Mouse (Mus musculus): ENCODE measurements around the gene Agbl1. TPM values are rescaled to one million over a fixed set of nuclear protein-coding genes. Genes with fewer than 3 reads are reported as not detected.
"Not testable (repeated sequence)": the region's sequence is repeated elsewhere in the genome, so short reads cannot be mapped to it uniquely, and the experiment has no call there.

The Agbl1 gene
- not detected in 2 replicates for polyA plus RNA-seq (2015; fragmentation: Nextera tagmentation; extraction: Ambion mirVana)

DNA sequence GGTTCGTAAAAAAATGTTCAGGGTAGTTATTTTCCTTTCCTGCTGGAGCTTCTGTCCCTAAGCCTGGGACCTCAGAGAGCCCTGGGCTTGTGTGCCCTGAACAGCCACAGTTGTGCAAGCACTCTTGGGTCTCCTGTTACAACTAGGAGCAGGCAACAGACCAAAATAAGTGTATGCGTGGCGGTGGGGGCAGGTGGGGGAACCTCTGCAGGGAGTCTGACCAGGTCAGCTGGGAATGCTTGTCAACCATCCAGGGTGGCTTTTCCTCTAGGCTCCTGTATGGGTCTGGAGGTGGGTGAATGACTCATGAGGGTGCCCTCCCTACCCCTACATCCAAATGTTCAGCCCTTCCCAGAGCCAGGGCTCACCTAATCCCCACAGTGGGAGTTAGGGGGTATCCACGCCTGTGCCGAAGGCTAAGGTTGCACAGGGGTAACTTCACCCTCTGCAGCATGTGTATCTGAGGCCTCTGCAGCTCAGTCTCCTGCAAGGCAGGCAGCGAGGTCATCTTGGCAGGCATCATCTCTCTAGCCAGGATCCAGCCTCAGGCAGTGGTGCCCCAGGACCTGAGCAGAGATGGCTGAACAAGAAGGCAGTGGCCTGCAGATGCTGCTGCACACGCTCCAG is at the start of gene Agbl1:
Agbl1 (plus strand) TSS at position 577 of the 627 bp plus-strand sequence.
- H3K9ac ChIP-seq = no peak within 1 kb of the TSS
- 37% methylated on average over 7 of the region's 7 CpGs for WGBS (ENCODE audit: insufficient replicate concordance)
- DNase-seq = no peak
- no peak for ATAC-seq (ENCODE audit: low read depth)
- H3K27me3 ChIP-seq = no peaks in the 10 kb centered on the region
- no peaks in the 10 kb centered on the region for H3K9me3 ChIP-seq (replicated peaks)
- no peaks in the 10 kb centered on the region for H3K4me1 ChIP-seq (replicated peaks)
- no peak within 1 kb of the TSS for H3K4me2 ChIP-seq
- H3K4me3 ChIP-seq (replicated peaks) = no peak within 1 kb of the TSS
- H3K27ac ChIP-seq = no peak within 1 kb of the TSS
- no peaks in the 10 kb centered on the region for H3K36me3 ChIP-seq

DNA sequence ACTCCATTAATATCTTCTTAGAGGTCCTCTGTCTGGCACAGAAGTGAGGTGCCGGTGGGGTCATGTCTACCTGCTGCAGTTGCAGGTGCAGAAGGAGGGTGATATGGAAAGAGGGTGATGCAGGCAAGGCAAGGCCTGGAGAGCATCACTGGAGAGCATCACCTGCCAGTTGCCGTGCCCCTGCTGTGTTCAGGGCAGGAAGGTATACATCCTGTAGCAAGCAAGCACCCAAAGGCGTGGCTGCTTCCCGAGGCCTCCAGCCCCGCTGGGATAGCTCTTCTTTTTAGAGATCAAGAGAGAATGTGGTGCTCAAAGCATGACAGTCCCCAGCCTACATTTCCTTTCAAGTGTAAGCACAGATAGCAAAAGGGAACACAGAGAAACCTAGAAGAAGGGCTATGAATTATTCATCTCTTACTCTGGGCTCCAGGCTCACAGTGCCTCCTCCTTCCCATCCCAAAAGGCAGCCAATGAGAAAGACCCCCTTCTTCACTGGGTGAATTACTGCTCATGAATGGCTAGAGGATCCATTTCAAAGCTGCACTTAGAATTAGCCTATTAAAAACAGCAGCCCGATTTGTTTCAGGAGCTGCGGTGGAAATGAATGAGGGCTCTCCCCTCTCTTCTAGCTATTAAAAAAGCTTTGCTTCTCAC is 44.6 kb upstream of the Agbl1 start:
- H3K36me3 ChIP-seq = no peaks in the 10 kb centered on the region
- H3K9me3 ChIP-seq (replicated peaks) = no peaks in the 10 kb centered on the region
- no peak overlapping the region for H3K4me2 ChIP-seq
- H3K9ac ChIP-seq = no peak overlapping the region
- H3K27me3 ChIP-seq = no peaks in the 10 kb centered on the region
- H3K4me1 ChIP-seq (replicated peaks) = no peaks in the 10 kb centered on the region
- no peak overlapping the region for H3K27ac ChIP-seq
- no peak for ATAC-seq (ENCODE audit: low read depth)
- DNase-seq = no peak
- H3K4me3 ChIP-seq (replicated peaks) = no peak overlapping the region
- whole genome bisulfite sequencing (ENCODE audit: insufficient replicate concordance) = 48% methylated on average over 7 of the region's 7 CpGs

DNA sequence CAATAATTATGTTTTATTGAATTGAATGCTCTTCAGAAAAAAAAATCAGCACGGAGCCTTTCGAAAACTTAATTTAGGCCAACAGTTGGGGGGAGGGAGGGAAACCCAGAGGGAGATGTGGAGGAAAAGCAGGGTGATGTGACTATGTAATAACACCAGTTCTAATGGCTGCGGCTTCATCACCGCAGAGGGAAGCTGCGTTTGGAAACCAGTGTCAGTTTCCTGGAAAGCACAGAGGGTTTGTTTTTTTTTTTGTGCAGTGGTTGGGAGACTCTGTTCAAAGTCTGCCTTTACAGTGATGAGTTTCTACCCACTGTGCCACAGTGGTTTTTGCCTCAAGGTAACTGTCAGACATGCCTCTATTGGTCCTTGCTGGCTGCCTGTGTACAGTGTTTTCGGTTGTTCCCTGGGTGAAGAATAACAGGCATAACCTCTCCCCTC is 44.0 kb upstream of the Agbl1 start:
- H3K36me3 ChIP-seq = no peaks in the 10 kb centered on the region
- H3K4me1 ChIP-seq (replicated peaks) = no peaks in the 10 kb centered on the region
- no peak overlapping the region for H3K4me2 ChIP-seq
- H3K4me3 ChIP-seq (replicated peaks) = no peak overlapping the region
- H3K9ac ChIP-seq = no peak overlapping the region
- no peak overlapping the region for H3K27ac ChIP-seq
- H3K27me3 ChIP-seq = no peaks in the 10 kb centered on the region
- WGBS (ENCODE audit: insufficient replicate concordance) = 47% methylated on average over 6 of the region's 6 CpGs
- ATAC-seq (ENCODE audit: low read depth) = no peak
- no peak for DNase-seq
- H3K9me3 ChIP-seq (replicated peaks) = no peaks in the 10 kb centered on the region

DNA sequence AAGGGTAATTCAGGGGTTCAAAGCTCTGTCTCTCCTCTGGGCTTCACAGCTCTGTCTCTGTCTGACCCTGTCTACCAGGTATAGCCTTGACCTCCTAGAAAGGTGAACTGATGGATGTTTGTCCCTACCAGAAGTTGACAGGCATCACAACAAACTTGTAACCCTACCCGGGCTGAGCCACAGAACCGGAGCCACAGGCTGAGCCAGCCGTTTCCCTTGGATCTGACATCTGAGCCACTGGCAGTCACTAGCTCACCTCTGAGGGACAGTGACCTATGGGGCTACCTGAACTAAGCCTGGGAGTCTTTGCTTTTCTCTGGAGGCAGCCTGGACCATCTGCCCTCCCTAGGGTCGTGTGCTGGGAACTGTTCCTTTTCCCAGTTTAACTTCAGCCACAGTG is 11.1 kb upstream of the Agbl1 start:
- DNase-seq = no peak
- H3K4me3 ChIP-seq (replicated peaks) = no peak overlapping the region
- no peak overlapping the region for H3K9ac ChIP-seq
- WGBS (ENCODE audit: insufficient replicate concordance) = 59% methylated on average over 4 of the region's 4 CpGs
- H3K4me2 ChIP-seq = no peak overlapping the region
- no peaks in the 10 kb centered on the region for H3K36me3 ChIP-seq
- H3K9me3 ChIP-seq (replicated peaks) = no peaks in the 10 kb centered on the region
- no peak for ATAC-seq (ENCODE audit: low read depth)
- no peaks in the 10 kb centered on the region for H3K27me3 ChIP-seq
- H3K27ac ChIP-seq = no peak overlapping the region
- H3K4me1 ChIP-seq (replicated peaks) = no peaks in the 10 kb centered on the region

DNA sequence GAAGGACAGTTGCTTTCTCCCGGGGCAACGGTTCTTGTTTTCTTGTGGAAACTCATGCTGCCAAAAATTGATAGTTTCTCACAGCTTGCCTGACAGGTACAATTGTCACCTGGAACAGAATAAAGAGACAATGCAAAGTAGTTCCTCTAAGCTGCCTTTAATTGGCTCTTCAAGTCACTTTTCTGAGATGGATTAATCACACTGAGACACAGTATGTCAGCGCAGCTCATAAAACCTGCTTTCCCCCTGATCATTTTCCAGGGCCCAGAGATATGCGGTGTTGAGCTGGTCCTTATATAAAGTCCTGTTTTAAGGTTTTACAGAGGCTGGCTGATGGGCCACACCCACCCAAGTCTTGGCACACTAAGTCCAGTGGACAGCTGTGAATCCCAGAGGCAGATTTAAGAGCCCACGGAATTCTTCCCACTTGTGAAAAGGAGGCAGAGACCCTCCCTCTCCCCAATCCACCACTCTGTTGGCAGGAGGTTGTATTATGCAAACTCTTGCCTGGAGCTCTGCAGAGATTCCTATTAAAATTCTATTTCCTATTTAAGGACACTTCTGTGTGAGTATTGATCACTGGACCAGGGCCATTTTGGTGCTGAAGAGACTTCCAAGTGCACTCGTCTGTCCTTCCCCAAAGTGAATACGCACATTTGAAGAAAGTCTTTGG is 9.8 kb upstream of the Agbl1 start:
- no peaks in the 10 kb centered on the region for H3K4me1 ChIP-seq (replicated peaks)
- no peak overlapping the region for H3K9ac ChIP-seq
- 70% methylated on average over 7 of the region's 7 CpGs for WGBS (ENCODE audit: insufficient replicate concordance)
- H3K4me2 ChIP-seq = no peak overlapping the region
- no peak for ATAC-seq (ENCODE audit: low read depth)
- H3K36me3 ChIP-seq = no peaks in the 10 kb centered on the region
- no peak for DNase-seq
- no peaks in the 10 kb centered on the region for H3K27me3 ChIP-seq
- no peak overlapping the region for H3K4me3 ChIP-seq (replicated peaks)
- H3K9me3 ChIP-seq (replicated peaks) = no peaks in the 10 kb centered on the region
- no peak overlapping the region for H3K27ac ChIP-seq

DNA sequence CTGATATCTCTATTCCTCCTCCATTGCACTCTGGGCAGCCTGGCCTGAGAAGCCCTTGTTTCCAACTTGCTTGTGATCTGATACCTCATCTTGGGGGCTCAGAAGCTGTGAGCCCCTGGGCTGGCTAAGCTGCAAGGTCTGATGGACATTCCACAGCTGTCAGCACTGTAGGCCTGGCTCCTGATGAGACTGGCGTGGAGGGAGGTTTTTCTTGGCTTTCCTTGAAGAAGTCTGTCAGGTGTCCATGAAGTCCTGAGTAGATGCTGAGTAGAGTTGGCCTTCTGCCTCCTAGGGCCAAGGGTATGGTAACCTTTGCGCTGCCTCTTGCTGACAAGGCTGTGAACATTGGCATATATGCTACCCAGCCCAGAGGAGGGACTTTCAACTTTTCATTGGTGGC is 7.0 kb upstream of the Agbl1 start:
- 62% methylated on average over 2 of the region's 2 CpGs for WGBS (ENCODE audit: insufficient replicate concordance)
- no peak overlapping the region for H3K4me3 ChIP-seq (replicated peaks)

DNA sequence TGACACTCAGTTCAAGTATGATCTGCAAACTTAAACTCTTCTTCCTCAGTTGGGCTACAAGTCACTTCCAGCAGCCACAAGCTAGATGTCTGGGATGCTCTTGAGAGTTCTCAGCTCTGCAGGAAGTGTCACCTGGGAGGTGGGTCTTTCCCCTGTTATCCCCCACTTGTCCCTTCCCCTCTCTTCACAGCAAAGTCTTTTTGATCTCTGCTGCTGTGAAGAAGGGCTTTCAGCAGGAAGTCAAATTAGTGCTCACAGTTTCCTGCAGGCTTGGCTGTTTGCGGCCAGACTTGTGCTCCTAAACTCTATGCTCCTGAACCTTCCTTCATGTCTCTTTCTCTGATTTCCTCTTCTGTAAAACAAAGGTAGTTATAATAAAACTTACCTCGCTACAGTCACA is 806 bp upstream of the Agbl1 start:
- no peak for ATAC-seq (ENCODE audit: low read depth)
- H3K4me3 ChIP-seq (replicated peaks) = no peak overlapping the region
- no peak overlapping the region for H3K4me2 ChIP-seq
- no peak overlapping the region for H3K9ac ChIP-seq
- H3K4me1 ChIP-seq (replicated peaks) = no peaks in the 10 kb centered on the region
- H3K9me3 ChIP-seq (replicated peaks) = no peaks in the 10 kb centered on the region
- 12% methylated on average over 2 of the region's 2 CpGs for WGBS (ENCODE audit: insufficient replicate concordance)
- no peak for DNase-seq
- H3K27me3 ChIP-seq = no peaks in the 10 kb centered on the region
- no peaks in the 10 kb centered on the region for H3K36me3 ChIP-seq
- no peak overlapping the region for H3K27ac ChIP-seq

More for the DNA sequence above, 7.0 kb upstream of the Agbl1 start:
- Histone ChIP-seq H3K9me3 (replicated peaks) (no peaks in the 10 kb centered on the region), H3K36me3 (no peaks in the 10 kb centered on the region), H3K27ac (no peak overlapping the region), H3K4me1 (replicated peaks) (no peaks in the 10 kb centered on the region), H3K9ac (no peak overlapping the region), H3K4me2 (no peak overlapping the region), H3K27me3 (no peaks in the 10 kb centered on the region)
- ATAC-seq (ENCODE audit: low read depth) = no peak
- no peak for DNase-seq

DNA sequence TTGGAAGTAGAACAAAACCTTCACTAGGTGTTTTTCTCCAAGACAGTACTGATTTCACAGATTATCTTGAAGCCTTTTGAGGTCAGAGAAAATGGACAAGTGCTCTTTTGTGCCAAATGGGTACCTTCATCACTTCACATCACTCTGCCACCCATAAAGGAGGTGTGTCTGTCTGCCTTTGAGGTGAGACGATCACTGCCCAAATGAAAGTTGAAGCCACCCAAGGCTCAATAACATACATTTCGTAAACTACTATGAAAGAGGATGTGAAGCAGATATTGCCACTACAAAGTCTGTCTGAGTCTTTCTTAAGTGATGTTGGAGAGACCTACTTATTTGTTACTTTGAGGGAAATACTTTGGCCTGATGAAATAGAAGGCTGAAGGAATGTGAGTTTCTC is 4.6 kb downstream of the Agbl1 start:
- Histone ChIP-seq H3K4me3 (replicated peaks) (no peak overlapping the region), H3K27me3 (no peaks in the 10 kb centered on the region), H3K27ac (no peak overlapping the region), H3K9me3 (replicated peaks) (no peaks in the 10 kb centered on the region), H3K36me3 (no peaks in the 10 kb centered on the region), H3K4me1 (replicated peaks) (no peaks in the 10 kb centered on the region), H3K4me2 (no peak overlapping the region), H3K9ac (no peak overlapping the region)
- 53% methylated on average over 2 of the region's 2 CpGs for WGBS (ENCODE audit: insufficient replicate concordance)
- ATAC-seq (ENCODE audit: low read depth) = no peak
- DNase-seq = no peak

DNA sequence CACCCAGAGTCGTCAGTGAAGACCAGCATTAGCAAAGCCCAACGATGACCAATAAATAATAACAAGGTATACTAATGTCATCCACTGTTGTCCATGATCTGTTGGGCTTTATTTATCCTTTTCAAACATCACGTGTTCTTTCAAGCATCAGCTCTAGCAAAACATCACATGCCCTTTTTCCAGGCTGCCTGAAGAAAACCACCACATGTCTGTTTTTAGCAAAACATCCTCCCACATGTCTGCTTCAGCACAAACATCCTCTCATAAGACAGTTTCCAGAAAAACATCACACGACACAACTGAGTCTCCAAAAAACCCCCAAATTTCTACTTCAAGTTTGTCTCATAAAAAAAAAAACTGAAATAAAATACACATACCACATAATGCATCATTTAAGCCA is 7.8 kb downstream of the Agbl1 start:
- ATAC-seq (ENCODE audit: low read depth) (no peak), DNase-seq (no peak)
- Histone ChIP-seq H3K9me3 (replicated peaks) (no peaks in the 10 kb centered on the region), H3K4me1 (replicated peaks) (no peaks in the 10 kb centered on the region), H3K36me3 (no peaks in the 10 kb centered on the region), H3K4me3 (replicated peaks) (no peak overlapping the region), H3K27me3 (no peaks in the 10 kb centered on the region), H3K4me2 (no peak overlapping the region), H3K27ac (no peak overlapping the region), H3K9ac (no peak overlapping the region)
- WGBS (ENCODE audit: insufficient replicate concordance) = 65% methylated on average over 4 of the region's 4 CpGs

DNA sequence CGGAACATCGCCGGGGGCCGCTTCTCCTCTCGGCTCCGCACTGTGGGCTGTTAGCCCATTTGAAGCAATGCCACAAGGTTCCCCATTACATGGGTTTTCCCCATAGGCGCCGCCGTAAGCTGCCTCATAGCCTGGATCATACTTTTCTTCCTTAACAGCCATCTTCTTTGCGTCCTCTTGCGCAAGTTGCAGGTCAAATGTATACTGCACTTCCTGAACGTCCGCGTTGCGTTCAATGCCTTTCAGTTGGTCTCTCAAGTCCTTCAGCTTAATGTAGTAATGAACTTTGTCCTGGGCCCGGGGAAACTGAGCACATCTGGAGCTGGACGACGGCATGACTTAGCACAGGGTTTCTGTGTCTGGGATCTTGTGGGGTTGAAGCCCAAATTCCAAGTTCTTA is 15.2 kb downstream of the Agbl1 start:
- not testable (repeated sequence) for H3K9me3 ChIP-seq (replicated peaks); H3K27me3 ChIP-seq; H3K36me3 ChIP-seq; H3K4me2 ChIP-seq; H3K4me3 ChIP-seq (replicated peaks); H3K27ac ChIP-seq; DNase-seq; ATAC-seq (ENCODE audit: low read depth); H3K4me1 ChIP-seq (replicated peaks); H3K9ac ChIP-seq
- 81% methylated on average over 18 of the region's 18 CpGs for WGBS (ENCODE audit: insufficient replicate concordance)

DNA sequence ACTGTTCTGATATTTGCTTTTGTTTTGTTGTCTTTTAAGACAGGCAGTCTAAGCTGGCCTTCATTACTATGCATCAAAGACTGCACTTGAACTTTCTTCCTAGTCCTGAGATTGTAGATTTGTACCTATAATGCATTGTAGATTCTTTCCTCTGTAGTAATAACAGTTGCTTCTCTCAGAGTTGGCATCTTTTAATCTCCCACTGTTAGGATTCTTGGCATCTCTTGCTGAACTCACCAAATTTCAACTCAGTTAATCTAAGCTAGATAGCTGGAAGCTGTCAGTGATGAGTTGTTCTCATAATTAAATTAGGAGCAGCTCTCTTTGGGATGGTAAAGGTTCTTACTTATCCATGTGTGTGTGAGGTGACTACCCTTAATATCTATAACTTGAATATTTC is 45.4 kb downstream of the Agbl1 start:
- Histone ChIP-seq H3K36me3 (no peaks in the 10 kb centered on the region), H3K4me1 (replicated peaks) (no peaks in the 10 kb centered on the region), H3K9ac (no peak overlapping the region), H3K9me3 (replicated peaks) (no peaks in the 10 kb centered on the region), H3K27me3 (no peaks in the 10 kb centered on the region), H3K4me3 (replicated peaks) (no peak overlapping the region), H3K27ac (no peak overlapping the region), H3K4me2 (no peak overlapping the region)
- ATAC-seq (ENCODE audit: low read depth) (no peak), DNase-seq (no peak)

DNA sequence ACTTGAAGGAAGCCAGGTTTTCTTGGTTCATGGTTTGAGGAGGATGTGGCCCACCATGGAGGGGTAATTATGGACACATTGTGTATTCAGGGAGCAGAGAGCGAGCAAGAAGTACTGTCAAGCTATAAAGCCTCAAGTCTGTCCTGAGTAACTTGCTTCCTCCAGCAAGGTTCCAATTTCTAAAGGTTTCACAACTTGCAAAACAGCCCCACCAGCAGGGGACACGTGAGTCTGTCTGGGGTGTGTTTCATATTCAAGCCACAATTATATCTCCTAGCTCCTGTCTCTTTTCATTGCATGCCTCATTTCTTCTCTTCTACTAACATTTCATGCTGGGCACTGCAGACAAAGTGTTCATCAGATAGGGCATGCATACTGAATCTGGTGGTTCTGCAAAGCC is 53.1 kb downstream of the Agbl1 start:
- DNase-seq (no peak), ATAC-seq (ENCODE audit: low read depth) (no peak)
- no peak overlapping the region for H3K4me3 ChIP-seq (replicated peaks)
- H3K4me1 ChIP-seq (replicated peaks) = no peaks in the 10 kb centered on the region
- H3K36me3 ChIP-seq = no peaks in the 10 kb centered on the region
- H3K4me2 ChIP-seq = no peak overlapping the region
- WGBS (ENCODE audit: insufficient replicate concordance) = 39% methylated on average over 2 of the region's 2 CpGs
- no peak overlapping the region for H3K27ac ChIP-seq
- H3K9me3 ChIP-seq (replicated peaks) = no peaks in the 10 kb centered on the region
- no peaks in the 10 kb centered on the region for H3K27me3 ChIP-seq
- no peak overlapping the region for H3K9ac ChIP-seq
